Mouse (Mus musculus) layer of hippocampus, postnatal 14 days (tissue): Measurements from ENCODE around the gene Myh7. TPM values are rescaled to one million over a fixed set of nuclear protein-coding genes. Genes with fewer than 3 reads are reported as not detected.
"Not testable (repeated sequence)": the region's sequence is repeated elsewhere in the genome, so short reads cannot be mapped to it uniquely, and the experiment has no call there.

Source experiments
- DNase-seq, 2 experiments: peaks; one replicate each; pipeline ENCODE4 v3.0.0; 2021 to 2022; ENCODE audit warnings: low spot score in 2 of 2, mixed read lengths in 1 of 2
- total RNA-seq, 2 experiments: library from RNA; stranded (reverse); gene quantifications; 2 replicates each; pipeline ENCODE4 v1.2.3; 2021

Gene Myh7
- total RNA-seq, 2 experiments from 2014 or later = 4.0 to 5.4 TPM

DNA sequence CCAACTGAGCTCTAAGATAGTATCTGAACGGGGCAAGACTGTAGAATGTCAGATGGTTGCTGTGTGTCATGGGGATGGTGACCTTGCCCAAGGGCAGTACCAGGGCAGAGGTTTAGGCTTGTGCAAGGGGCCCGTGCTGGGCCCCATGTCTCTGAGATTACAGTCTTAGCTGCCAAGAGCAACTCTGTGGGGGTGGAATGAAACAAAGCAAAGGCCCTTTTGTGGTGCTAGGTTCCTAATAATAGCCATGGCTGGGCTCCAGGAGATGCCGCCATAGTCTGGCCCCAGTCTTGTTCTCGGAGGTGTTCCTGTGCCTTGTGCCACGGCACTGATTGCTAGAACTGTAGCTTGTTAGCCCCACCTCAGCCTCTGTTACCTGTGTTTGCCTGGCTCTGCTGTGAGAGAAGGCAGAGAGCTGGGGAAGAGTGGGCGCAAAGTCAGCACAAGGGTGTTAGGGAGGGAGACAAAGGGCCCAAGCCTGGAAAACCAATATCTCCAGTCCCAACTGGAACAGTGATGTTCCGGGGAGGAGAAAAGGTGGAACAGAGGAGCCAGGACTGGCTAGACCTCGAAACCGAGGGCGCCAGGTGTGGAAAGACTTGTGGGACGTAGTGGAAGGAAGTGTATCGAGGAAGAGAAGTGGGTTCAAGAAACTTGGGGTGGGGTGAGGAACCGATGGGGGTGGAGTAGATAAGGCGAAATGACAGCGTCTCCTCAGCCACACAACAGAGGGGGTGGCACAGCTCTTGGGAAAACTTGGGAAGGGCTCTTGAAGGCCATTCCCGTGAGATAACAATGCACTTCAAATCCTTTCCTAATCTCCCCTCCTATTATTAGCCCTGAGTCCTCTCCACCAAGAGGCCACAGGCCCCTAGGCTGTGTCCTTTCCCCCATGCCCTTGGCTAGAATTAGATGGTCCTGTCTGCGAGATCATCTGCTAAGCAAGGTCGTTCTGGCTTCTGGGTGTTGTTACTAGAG, 9.7 kb upstream of the Myh7 start:
- no peak for DNase-seq

DNA sequence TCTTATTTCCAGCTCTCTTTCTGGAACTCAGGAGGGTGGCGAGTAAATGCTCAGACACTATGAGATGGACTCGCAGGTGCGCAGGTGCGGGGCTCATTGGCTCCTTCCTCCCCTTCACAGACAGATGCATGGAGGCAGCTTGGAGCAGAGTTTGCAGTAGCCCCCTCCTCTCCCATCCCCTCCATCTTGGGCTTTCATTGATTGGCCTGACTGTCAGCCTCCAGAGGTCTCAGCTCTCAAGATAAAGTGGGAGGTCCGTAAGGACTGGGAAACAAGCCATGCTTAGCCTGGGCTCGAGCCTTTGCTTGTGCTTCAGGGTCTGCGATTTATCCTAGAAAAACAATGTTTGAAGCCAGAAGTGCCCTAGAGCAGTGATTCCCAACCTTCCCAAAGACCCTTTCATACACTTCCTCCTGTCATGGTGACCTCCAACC, 8.3 kb upstream of the Myh7 start:
- DNase-seq = no peak

DNA sequence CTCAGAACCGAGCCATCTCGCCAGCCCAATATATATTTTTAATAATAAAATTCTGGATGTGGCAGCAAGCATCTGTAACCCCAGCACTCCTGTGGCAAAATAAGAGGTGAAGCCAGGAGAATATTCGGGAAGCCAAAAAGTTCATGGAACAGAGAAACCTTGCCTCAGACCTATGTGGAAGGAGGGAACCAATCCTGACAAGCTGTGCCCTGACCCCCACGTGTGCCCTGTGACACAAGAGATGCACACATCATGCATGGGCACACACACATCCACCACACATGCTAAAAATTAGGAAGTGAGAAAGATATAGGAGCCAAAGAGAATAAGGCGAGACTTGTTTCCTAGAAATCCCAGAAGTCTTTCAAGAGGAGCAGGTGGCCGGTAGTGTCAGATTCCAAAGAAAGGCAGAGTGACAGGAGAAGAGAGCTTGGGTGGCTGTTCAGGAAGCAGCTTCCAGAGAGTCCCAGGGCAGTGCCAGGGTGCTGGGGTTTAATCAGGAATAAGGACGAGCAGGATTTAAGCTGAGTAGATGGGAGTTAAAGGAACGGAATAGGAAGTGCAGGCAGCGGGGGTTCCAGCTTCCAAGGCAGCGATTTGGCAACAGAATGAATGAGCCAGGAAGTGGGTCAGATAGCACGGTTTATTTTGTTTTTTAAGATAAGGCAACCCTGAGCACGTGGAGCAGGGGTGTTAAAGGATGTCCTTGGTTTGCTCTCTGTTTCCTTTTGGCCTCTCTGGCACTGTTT, 7.7 kb upstream of the Myh7 start:
- no peak for DNase-seq

DNA sequence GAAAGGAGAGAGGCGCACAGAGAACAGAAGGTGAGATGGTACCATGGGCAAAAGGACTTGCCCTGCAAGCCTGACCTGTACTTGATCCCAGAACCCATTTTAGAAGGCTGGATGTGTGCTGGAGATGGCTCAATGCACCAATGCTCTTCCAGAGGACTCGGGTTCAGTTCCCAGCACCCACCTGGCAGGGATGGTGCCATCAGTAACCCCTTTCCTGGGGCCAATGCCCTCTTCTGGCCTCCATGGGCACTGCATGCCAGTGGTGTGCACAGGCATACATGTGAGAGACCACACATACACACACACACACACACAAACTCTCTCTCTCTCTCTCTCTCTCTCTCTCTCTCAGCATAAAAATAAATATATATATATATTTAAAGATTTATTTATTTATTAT, 7.0 kb upstream of the Myh7 start:
- DNase-seq = no peak

DNA sequence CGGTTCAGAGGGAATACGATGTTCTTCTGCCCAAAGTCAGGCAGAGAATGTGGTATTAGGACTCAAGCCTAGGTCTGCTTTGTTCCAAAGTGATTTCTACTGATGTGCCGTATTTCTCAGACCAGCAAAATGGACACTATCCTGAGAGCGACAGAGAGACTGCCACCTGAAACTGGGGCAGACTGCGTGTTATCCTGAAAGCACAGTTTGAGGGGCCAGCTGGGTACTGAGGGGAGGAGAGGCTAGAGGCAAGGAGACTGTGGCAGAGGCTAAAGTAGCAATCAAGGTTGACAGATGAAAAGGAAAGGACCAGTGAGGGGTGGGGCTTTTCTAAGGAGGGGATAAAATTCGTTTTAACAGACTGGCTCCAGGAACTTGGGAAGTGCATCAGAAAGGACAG, 6.4 kb upstream of the Myh7 start:
- DNase-seq = no peak

DNA sequence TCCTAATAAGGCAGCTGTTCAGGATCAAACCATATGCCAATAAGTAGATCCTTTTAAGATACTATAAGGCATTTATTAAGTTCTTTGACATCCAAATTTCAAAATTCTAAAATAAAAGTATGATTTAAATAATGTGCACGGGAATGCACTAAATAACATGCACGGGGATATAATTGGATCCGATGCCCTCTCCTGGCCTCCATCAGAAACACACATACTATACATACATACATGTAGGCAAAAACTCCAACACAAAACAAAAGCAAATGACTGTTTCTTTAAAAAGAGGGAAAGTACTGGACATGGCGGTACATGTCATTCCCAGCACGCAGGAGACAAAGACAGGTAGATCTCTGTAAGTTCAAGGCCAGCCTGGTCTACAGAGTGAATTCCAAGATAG, 5.4 kb upstream of the Myh7 start:
- not testable (repeated sequence) for DNase-seq

DNA sequence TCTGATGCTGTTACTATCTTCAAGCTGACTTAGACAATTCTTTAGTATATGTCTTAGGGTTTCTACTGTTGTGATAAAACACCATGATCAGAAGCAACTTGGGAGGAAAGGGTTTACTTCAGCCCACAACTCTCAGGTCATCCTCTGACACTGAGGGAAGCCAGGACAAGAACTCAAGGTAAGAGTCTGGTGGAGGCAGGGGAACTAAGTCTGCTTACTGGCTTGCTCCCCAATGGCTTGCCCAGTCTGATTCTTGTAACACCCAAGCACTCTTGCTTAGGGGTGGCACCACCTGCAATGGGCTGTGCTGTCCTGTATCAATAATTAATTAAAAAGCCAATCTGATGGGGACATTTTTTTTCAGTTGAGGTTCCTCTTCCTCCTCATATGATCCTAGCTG, 4.3 kb upstream of the Myh7 start:
- DNase-seq = no peak

DNA sequence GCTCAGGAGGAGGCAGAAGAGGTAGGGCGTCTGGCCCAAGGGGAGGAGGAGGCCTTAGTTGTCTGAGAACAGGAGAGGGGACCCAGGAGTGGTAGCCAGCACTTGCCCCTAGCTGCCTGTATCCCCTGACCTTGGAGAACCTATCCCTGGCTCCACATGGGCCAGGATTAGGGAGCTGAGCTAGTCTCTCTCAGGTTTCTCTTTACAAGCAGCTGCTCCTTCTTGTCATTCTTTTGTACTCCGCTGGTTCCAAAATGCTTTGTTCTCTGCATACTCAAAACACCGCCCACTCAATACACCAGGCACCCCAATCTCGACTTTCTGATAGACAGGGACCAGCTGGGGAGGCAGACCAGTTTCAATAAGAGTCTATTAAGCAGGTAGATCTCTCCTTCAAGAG, 2.9 kb upstream of the Myh7 start:
- DNase-seq = no peak

DNA sequence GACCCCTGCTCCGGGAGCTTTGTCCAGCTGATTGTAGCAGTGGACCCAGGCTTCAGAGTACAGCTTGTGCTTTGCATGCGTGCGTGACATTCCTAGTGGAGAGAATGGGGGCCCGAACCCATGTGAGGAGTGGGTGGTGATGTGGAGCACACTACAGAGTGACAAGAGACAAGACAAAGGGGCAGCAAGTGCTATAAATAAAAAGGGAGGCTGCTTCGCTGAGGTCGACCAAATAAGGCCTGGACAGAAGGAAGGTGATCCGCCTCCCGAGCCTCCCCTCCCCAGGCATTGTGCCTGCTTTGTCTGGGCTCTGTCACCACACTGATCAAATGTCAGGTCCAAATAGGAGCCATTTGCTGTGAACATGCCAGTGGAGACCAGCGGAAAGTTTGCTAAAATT, 2.4 kb upstream of the Myh7 start:
- DNase-seq = no peak

DNA sequence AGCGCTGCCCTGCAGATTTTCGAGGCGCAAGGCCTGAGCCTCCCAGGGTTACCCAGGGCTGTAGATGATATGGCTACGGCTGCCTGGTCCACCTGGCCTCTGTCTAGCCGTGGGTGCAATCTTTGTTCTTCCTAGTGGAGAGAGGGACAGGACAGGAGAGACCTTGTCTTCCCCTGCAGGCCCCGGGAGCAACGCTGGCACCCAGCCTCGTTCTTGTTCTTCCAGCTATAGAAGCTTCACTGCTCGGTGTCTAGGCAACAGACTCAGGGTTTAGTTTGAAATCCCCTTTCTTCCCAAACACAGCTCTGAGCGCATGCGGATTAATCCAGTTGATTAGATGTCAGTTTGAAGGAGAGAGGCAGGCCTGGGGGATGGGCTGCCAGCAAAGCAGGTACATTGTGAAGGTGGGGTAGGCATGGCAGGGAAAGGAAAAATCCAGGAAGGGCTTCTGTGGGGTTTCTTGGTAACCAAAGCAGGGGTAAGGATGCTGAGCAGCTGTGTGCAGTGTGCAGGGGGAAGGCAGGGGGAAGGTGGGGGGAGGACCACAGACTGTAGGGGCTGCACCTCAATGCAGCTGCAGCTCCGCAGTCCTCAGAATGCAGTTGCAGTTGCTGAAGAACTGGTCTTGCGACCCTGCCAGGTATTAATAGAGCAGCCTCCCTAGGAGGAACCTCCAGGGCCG, 1.2 kb upstream of the Myh7 start:
- DNase-seq = peak; percentile 56 to 60

DNA sequence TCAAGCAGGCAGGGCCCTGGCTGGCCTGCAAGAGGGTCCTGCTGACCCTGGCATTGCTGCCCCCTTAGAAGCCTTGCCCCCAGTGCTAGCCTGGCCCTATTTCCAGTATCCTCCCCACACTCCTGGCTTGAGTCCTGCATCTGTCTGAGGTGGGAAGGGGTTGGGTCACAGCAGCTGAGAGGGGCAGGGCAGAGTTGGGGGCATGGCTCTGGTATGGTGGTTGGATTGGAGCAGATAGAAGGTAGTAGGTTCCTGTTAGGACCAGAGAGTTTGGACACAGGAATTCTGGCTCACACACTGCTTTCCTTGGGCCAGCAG, 402 bp upstream of the Myh7 start:
- no peak for DNase-seq

DNA sequence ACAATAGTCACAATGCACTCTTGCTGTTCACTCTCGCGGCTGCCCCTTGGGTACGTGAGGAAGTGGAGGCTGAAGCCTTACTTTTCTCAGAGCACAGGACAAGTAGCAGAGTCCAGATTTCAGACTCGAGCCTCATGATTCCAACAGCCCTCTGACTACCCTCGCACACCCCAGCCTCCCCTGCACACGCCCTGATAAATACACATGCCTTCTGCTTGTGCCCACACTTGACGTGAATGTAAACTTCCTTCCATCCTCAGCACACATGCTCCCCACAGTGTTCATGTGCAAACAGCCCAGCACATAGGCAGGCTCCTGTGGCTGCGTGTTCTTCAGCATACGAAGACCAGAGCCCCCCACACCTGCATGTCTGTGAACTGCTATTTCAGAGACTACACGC, 790 bp downstream of the Myh7 start:
- no peak for DNase-seq

DNA sequence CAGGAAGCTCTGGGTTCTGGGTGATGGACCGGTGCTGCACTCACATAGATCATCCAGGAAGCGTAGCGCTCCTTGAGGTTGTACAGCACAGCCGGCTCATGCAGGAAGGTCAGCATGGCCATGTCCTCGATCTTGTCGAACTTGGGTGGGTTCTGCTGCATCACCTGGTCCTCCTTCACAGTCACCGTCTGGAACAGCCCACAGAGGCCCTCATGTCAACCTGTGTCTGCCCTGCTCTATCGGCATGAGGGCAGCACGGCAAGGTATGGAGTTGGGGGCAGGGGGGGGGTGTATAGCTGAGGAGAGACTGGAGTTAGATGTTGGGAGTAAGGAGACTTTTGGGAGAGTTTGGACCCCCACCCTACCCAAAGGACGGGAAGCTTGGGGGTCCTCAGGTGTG, 2.2 kb downstream of the Myh7 start:
- no peak for DNase-seq

DNA sequence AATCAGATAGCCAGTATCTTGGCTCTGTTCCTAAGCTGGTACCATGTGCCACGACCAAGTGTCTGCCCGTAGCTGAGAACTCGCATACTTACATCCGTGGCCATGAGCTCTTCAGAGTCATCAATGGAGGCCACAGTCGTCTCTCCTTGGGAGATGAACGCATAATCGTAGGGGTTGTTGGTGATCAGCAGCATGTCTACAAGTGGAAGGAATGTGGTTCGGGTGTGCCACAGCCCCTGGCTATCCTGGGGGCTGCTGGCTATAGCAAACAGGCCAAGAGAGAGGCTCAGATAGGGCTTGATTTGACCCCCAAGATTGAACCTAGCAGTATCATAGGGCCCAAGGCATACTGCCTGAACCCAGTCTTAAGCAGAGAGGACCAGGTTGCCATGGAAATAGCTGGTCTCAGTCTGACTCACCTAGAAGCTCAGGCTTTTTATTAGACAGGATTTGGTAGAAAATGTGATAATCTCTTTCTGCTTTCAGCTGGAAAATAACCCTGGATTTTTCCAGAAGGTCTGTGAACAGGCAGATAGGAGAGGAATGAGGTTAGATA, 4.5 kb downstream of the Myh7 start:
- no peak for DNase-seq

DNA sequence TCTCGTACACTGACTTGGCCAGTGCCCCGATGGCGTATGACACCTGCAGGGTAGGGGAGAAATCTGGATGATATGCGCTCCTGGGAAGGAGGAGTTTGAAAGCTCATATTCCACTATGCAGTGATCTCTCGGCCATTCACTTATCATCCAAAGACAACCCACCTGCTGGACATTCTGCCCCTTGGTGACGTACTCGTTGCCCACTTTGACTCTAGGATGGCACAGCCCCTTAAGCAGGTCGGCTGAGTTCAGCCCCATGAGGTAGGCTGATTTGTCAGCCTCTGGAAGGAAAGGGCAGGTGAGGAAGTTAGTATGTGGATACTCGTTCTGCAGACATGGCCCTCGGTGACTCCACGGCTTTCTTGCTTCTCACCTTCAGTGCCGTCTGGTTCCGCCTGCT, 5.5 kb downstream of the Myh7 start:
- DNase-seq = no peak

DNA sequence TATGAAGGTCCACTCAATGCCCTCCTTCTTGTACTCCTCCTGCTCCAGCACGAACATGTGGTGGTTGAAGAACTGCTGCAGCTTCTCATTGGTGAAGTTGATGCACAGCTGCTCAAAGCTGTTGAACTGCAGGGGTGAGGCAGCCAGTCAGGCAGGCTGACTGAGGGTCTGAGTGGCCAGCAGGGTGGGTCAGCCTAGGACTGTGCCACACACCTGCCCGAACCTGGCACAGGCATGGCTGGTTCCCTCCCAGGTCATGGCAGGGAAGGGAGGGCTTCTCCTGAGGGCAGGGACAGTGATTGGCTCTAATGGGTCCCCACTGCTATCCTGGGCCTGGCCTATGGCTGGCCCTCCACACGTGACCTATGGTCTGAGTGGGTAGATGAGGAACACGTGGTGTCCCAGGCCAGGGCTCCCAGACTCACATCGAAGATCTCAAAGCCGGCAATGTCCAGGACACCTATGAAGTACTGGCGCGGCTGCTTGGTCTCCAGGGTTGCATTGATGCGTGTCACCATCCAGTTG, 6.0 kb downstream of the Myh7 start:
- DNase-seq = not testable (repeated sequence)

DNA sequence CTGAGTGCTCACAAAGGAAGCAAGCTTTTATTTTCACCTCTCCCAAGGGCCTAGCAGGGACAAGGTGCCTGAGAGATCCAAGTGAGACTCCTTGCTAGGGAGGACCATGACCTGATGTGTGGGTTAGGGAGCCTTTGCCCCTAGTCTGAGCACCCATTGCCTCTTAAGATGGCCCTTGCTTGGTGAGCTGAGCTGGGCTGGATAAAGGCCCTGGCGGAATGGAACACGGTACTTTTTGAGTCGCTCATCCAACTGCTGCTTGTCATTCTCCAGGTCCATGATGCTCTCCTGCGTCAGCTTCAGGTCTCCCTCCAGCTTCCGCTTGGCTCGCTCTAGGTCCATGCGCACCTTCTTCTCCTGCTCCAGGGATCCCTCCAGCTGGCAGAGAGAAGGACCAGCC, 12.5 kb downstream of the Myh7 start:
- no peak for DNase-seq

DNA sequence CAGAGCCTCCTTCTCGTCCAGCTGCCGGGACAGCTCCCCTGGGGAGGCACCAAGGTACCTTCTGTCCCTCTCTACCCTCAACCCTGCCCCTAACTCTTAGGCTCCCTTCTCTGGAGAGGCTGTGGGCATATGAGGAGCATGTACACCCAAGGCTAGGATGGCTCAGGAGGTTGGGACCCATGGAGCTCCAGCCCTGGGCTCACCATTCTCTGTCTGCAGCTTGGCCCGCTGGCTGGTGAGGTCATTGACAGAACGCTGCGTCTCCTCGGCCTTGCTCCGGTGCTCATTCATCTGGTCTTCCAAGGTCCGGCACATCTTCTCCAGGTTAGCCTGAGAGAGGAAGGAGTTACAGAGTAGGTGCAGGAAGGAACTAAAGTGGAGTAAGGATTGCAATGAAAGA, 15.8 kb downstream of the Myh7 start:
- no peak for DNase-seq

DNA sequence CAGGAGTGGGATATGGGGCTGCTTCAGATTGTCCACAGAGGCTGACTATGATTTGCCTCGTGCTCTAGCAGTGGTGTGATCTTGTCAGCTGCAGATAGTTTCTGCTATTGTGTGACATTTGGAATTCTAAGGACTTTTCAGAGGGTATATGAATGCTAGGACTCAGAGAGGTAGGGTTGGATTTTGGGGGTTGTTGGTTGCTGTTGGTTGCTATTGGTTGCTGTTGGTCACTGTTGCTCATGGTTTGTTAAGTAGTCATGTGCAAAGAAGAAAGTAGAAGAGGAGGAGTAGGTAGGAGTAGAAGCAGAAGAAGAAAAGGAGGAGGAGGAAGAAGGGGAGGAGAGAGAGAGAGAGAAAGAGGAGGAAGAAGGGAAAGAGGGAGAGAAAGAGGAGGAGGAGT, 17.8 kb downstream of the Myh7 start, which contains the start of gene Gm17428:
Gm17428 (plus strand) TSS at position 301 of the 400 bp plus-strand sequence.
- DNase-seq = no peak

DNA sequence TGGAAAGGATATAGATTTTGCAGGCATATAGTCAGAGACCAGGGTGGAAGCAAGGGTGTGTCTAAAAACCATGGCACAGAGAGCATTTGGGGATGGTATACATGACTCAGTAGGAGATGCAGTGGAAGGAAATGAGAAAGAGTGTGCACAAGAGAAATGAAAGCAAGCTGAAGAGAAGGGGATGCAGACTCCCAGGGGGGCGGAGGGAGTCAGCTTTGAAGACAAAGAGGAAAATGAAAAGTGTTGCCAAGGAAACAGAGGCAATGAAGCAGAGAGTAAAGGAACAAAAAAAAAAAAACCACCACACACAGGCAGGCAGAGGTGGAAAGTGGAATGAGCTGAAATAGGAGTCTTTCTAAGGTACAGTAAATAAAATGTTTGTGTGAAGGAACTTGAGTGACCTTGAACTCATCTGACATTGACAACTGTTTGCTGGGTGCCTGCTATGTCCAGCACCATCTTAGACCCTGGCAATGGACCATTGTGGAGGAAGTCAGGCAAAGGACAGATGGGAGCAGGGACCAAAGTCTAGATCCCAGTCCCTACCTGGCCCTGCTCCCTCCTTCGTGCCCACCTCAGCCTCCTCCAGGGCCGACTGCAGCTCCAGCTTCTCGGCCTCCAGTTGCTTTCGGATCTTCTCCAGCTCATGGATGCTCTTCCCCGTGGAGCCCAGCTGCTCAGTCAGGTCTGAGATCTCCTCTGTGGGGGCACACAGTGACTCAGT, 20.2 kb downstream of the Myh7 start:
- peak in 1 of 2 experiments; percentile 43 for DNase-seq

DNA sequence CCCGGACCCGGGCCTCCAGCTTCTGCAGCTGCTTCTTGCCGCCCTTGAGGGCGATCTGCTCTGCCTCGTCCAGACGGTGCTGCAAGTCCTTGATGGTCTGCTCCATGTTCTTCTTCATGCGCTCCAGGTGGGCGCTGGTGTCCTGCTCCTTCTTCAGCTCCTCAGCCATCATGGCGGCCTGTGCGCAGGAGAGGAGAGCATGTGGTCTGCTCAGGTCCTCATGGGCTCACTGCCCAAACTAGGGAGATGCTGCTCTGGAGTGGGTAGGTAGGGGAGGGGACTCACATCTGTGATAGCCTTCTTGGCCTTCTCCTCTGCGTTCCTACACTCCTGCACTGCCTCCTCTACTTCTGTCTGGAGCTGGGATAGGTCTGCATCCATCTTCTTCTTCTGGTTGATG, 21.6 kb downstream of the Myh7 start:
- not testable (repeated sequence) for DNase-seq
